Mouse (Mus musculus): ENCODE results near the gene Rgs12.

DNA sequence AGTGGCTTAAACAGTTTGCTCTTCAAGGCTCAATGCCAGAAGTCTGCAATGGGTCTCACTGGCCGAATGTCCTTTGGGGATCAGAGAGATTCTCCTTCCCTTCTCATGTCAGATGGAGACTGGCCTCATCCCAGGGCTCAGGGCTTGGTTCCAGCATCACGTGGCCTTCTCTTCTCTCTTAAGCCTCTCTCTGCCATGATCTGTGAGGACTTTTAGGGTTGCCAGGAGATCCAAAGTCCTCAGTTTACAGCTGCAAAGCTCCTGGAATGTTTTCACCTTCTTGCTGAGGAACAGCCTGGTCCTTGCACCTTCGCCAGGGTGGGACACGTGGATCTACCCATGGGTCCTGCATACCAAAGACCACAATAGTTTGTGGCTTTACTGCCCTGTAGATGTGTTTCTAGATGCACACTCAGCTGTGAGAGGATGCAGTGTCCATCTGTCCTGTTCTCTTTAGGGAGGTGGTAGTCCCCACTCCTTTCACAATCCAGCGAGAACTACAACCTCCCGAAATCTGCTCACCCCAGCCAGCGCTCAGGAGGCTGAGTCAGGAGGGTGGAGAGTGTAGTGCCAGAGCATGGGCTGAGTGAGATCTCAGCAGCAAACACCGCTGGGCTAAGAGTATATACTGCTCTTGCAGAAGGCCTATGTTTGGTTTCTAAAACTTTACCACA, 2.1 kb downstream of the Rgs12 start:
- TF ChIP-seq CTCF (IDR thresholded peaks at IDR 0.05; ENCODE audit: low read depth): no peak
- TF ChIP-seq EP300 (IDR thresholded peaks at IDR 0.05; ENCODE audit: low read depth): no peak

All from liver, embryonic 14.5 days (tissue).